ENCODE assay signal across 8 mouse cellular contexts in genomic region chr1:74713859-74714730, GRCm38 (mm10). TPM values are rescaled to one million over a fixed set of nuclear protein-coding genes. Genes with fewer than 3 reads are reported as not detected.
DNase-seq lines count a peak whose midpoint lies in the region; ATAC-seq and TF ChIP-seq lines count a peak whose summit lies in the region.

No protein-coding gene starts in this region.

- peak overlapping the region; percentile 69 for H3K4me2 ChIP-seq in forebrain, embryonic 16.5 days (ENCODE audit: low read length)
- H3K4me2 ChIP-seq in limb, embryonic 14.5 days (replicated peaks; ENCODE audit: low read depth, low read length, severe bottlenecking), result peak overlapping the region; percentile 94
- H3K4me2 ChIP-seq in stomach, embryonic 16.5 days (ENCODE audit: low read depth, low read length), result peak overlapping the region; percentile 91

- H3K27me3 ChIP-seq in spleen, adult 2 months (ENCODE audit: control insufficient read depth, insufficient read depth, low read length), result no peaks in the 10 kb centered on the region
- peaks cover 4% of the 10 kb centered on the region for H3K27me3 ChIP-seq in forebrain, embryonic 16.5 days (replicated peaks; ENCODE audit: control insufficient read depth, insufficient read depth, low read length)
- no peaks in the 10 kb centered on the region for H3K27me3 ChIP-seq in limb, embryonic 14.5 days (ENCODE audit: control insufficient read depth, insufficient read depth, low read length)
- H3K27me3 ChIP-seq in stomach, embryonic 16.5 days (ENCODE audit: control insufficient read depth, insufficient read depth, low read length), result no peaks in the 10 kb centered on the region

- H3K4me1 ChIP-seq in spleen, adult 2 months (ENCODE audit: control insufficient read depth, insufficient read depth, insufficient read length), result peaks cover 10% of the 10 kb centered on the region
- peaks cover 9% of the 10 kb centered on the region for H3K4me1 ChIP-seq in forebrain, embryonic 16.5 days (replicated peaks; ENCODE audit: control insufficient read depth, insufficient read depth, low read length)
- peaks cover 9% of the 10 kb centered on the region for H3K4me1 ChIP-seq in limb, embryonic 14.5 days (ENCODE audit: control insufficient read depth, insufficient read depth, low read length)
- H3K4me1 ChIP-seq in stomach, embryonic 16.5 days (ENCODE audit: control insufficient read depth, insufficient read depth, low read length), result 0 out of 2 replicates have a peak, but pooled peaks cover 2% of the 10 kb centered on the region

- no peak for TF ChIP-seq POLR2A in spleen, adult 2 months (IDR thresholded peaks at IDR 0.05; ENCODE audit: low read depth, low read length)
- no peak for TF ChIP-seq POLR2A in limb, embryonic 14.5 days (IDR thresholded peaks at IDR 0.05; ENCODE audit: borderline replicate concordance, extremely low read depth, insufficient read depth, insufficient read length)

- H3K9me3 ChIP-seq in forebrain, embryonic 16.5 days (ENCODE audit: control insufficient read depth, low read length), result no peaks in the 10 kb centered on the region
- no peaks in the 10 kb centered on the region for H3K9me3 ChIP-seq in limb, embryonic 14.5 days (ENCODE audit: control insufficient read depth, low read length)
- H3K9me3 ChIP-seq in stomach, embryonic 16.5 days (replicated peaks; ENCODE audit: control insufficient read depth, low read length), result no peaks in the 10 kb centered on the region

- H3K4me3 ChIP-seq in spleen, adult 2 months (ENCODE audit: extremely low read depth, insufficient read depth, insufficient read length), result peak overlapping the region; percentile 63
- peak overlapping the region; percentile 40 for H3K4me3 ChIP-seq in forebrain, embryonic 16.5 days (replicated peaks; ENCODE audit: low read length)
- H3K4me3 ChIP-seq in limb, embryonic 14.5 days (replicated peaks; ENCODE audit: low read length), result peak overlapping the region; percentile 51
- peak overlapping the region; percentile 56 for H3K4me3 ChIP-seq in stomach, embryonic 16.5 days (replicated peaks; ENCODE audit: low read length)

- peak overlapping the region; percentile 65 for H3K27ac ChIP-seq in spleen, adult 2 months (ENCODE audit: insufficient read depth, low read length)
- H3K27ac ChIP-seq in forebrain, embryonic 16.5 days (ENCODE audit: low read length), result no peak overlapping the region
- H3K27ac ChIP-seq in limb, embryonic 14.5 days (replicated peaks; ENCODE audit: low read depth, low read length), result peak overlapping the region; percentile 41; the same call in 1 of the 2 replicates
- H3K27ac ChIP-seq in stomach, embryonic 16.5 days (ENCODE audit: low read length), result no peak overlapping the region

- ATAC-seq in forebrain, embryonic 16.5 days, result no peak
- ATAC-seq in limb, embryonic 14.5 days (ENCODE audit: low FRiP score, low read depth), result no peak
- ATAC-seq in stomach, embryonic 16.5 days (ENCODE audit: insufficient read depth, low FRiP score), result no peak

- 36% methylated on average over 12 of the region's 12 CpGs for WGBS in spleen, adult 2 months
- 37% methylated on average over 12 of the region's 12 CpGs for WGBS in forebrain, embryonic 16.5 days
- WGBS in limb, embryonic 14.5 days, result 19% methylated on average over 12 of the region's 12 CpGs
- 23% methylated on average over 12 of the region's 12 CpGs for WGBS in stomach, embryonic 16.5 days

- no peaks in the 10 kb centered on the region for H3K36me3 ChIP-seq in spleen, adult 2 months (ENCODE audit: control insufficient read depth, insufficient read depth, low read length)
- no peaks in the 10 kb centered on the region for H3K36me3 ChIP-seq in forebrain, embryonic 16.5 days (ENCODE audit: control insufficient read depth, insufficient read depth)
- no peaks in the 10 kb centered on the region for H3K36me3 ChIP-seq in limb, embryonic 14.5 days (ENCODE audit: control insufficient read depth, insufficient read depth, low read length)
- no peaks in the 10 kb centered on the region for H3K36me3 ChIP-seq in stomach, embryonic 16.5 days (ENCODE audit: control insufficient read depth, insufficient read depth, low read length)

- DNase-seq in spleen, adult 2 months (ENCODE audit: low read depth in 1 of 2, low spot score in 2 of 2), result no peak
- DNase-seq in spleen, adult 18-20 months, result no peak
- DNase-seq in limb, embryonic 14.5 days (ENCODE audit: low spot score), result no peak
- no peak for DNase-seq in spleen, postnatal 36 days (ENCODE audit: low spot score in 2 of 2)
- DNase-seq in cerebellum, adult 8-10 months, result no peak
- DNase-seq in embryo, embryonic 10.5 days (ENCODE audit: low spot score), result no peak

- no peak for TF ChIP-seq CTCF in spleen, adult 2 months (IDR thresholded peaks at IDR 0.05; ENCODE audit: extremely low read depth, insufficient read depth, insufficient read length, insufficient replicate concordance)

- H3K9ac ChIP-seq in forebrain, embryonic 16.5 days (replicated peaks; ENCODE audit: low read depth, low read length), result no peak overlapping the region; the same call in 1 of the 2 replicates
- peak overlapping the region; percentile 71 for H3K9ac ChIP-seq in limb, embryonic 14.5 days (ENCODE audit: low read depth, low read length, severe bottlenecking)
- H3K9ac ChIP-seq in stomach, embryonic 16.5 days (ENCODE audit: low read length), result peak overlapping the region; percentile 81

RNA-seq across cellular contexts. Expression of gene Cyp27a1, which starts 0.7 kb away (rescaled TPM):
- polyA plus RNA-seq in spleen, adult 2 months (2012; rRNA removed), result 23.2 and 25.0 TPM in 2 replicates
- polyA plus RNA-seq in forebrain, embryonic 16.5 days (2015; fragmentation: Nextera tagmentation; extraction: Ambion mirVana), result 0.94 and 1.7 TPM in 2 replicates
- polyA plus RNA-seq in limb, embryonic 14.5 days (2012; rRNA removed), result 16.1 TPM in 2 replicates
- 11.6 and 12.2 TPM in 2 replicates for polyA plus RNA-seq in limb, embryonic 14.5 days (2014; fragmentation: Nextera tagmentation; extraction: Ambion mirVana)
- polyA plus RNA-seq in stomach, embryonic 16.5 days (2015; fragmentation: Nextera tagmentation; extraction: Ambion mirVana), result 10.4 and 11.3 TPM in 2 replicates

RNA-seq across cellular contexts. Expression of gene Prkag3, which starts 34.9 kb away (rescaled TPM):
- 0.06 and 0.18 TPM in 2 replicates for polyA plus RNA-seq in spleen, adult 2 months (2012; rRNA removed)
- not detected in 2 replicates for polyA plus RNA-seq in forebrain, embryonic 16.5 days (2015; fragmentation: Nextera tagmentation; extraction: Ambion mirVana)
- 4.3 and 5.1 TPM in 2 replicates for polyA plus RNA-seq in limb, embryonic 14.5 days (2012; rRNA removed)
- 1.4 and 2.5 TPM in 2 replicates for polyA plus RNA-seq in limb, embryonic 14.5 days (2014; fragmentation: Nextera tagmentation; extraction: Ambion mirVana)
- 0.31 and 1.8 TPM in 2 replicates for polyA plus RNA-seq in stomach, embryonic 16.5 days (2015; fragmentation: Nextera tagmentation; extraction: Ambion mirVana)

RNA-seq across cellular contexts. Expression of gene Ttll4, which starts 52.5 kb away (rescaled TPM):
- 10.4 and 13.4 TPM in 2 replicates for polyA plus RNA-seq in spleen, adult 2 months (2012; rRNA removed)
- polyA plus RNA-seq in forebrain, embryonic 16.5 days (2015; fragmentation: Nextera tagmentation; extraction: Ambion mirVana), result 16.6 and 16.7 TPM in 2 replicates
- polyA plus RNA-seq in limb, embryonic 14.5 days (2012; rRNA removed), result 36.7 and 45.6 TPM in 2 replicates
- 18.5 and 22.2 TPM in 2 replicates for polyA plus RNA-seq in limb, embryonic 14.5 days (2014; fragmentation: Nextera tagmentation; extraction: Ambion mirVana)
- 11.4 and 14.4 TPM in 2 replicates for polyA plus RNA-seq in stomach, embryonic 16.5 days (2015; fragmentation: Nextera tagmentation; extraction: Ambion mirVana)

RNA-seq across cellular contexts. Expression of gene Wnt6, which starts 57.6 kb away (rescaled TPM):
- polyA plus RNA-seq in spleen, adult 2 months (2012; rRNA removed), result 1.9 and 2.0 TPM in 2 replicates
- 3.6 and 4.5 TPM in 2 replicates for polyA plus RNA-seq in forebrain, embryonic 16.5 days (2015; fragmentation: Nextera tagmentation; extraction: Ambion mirVana)
- 39.9 and 42.8 TPM in 2 replicates for polyA plus RNA-seq in limb, embryonic 14.5 days (2012; rRNA removed)
- 51.8 and 54.3 TPM in 2 replicates for polyA plus RNA-seq in limb, embryonic 14.5 days (2014; fragmentation: Nextera tagmentation; extraction: Ambion mirVana)
- polyA plus RNA-seq in stomach, embryonic 16.5 days (2015; fragmentation: Nextera tagmentation; extraction: Ambion mirVana), result 2.4 and 2.8 TPM in 2 replicates

Comparison
In these comparisons a context has a peak if more than half of its experiments do, and no peak if none do; other contexts are left out.
1. H3K27ac ChIP-seq: peak in spleen, adult 2 months (single experiment) and limb, embryonic 14.5 days (single experiment); none in forebrain, embryonic 16.5 days (single experiment) and stomach, embryonic 16.5 days (single experiment).
2. Peak in every context shown above with its lines, with median percentiles within 50 percentile points of each other: H3K4me3 ChIP-seq and H3K4me2 ChIP-seq.